Mouse (Mus musculus): ENCODE data around the gene Tec.

- no peak for TF ChIP-seq CTCF (IDR thresholded peaks at IDR 0.05; ENCODE audit: extremely low read depth, insufficient read depth, insufficient read length, insufficient replicate concordance)
- TF ChIP-seq POLR2A (IDR thresholded peaks at IDR 0.05; ENCODE audit: low read depth, low read length) = no peak
Measured at GRCm38 (mm10) chr5:72735763-72736162, 132.5 kb downstream of the Tec start.
